Mouse (Mus musculus) skeletal muscle tissue, adult 2 months (tissue): ENCODE data around the gene Sirt3.
A peak's percentile ranks its signal among the peaks of the same experiment; 100 is the strongest.

Source experiments
- DNase-seq: peaks from one replicate; pipeline ENCODE4 v3.0.0-alpha.2; 2012; ENCODE audit warnings: low read depth, low spot score

Gene Sirt3

GRCm38 (mm10) chr7:140881696-140882468 is at the start of gene Sirt3, which contains the start of gene Psmd13:
TSS of gene Sirt3 (minus strand) at chr7:140882309.
TSS of gene Psmd13 (plus strand) at chr7:140881968.
- DNase-seq, result peak; percentile 90

- no peak for DNase-seq
Measured at GRCm38 (mm10) chr7:140927181-140927580, 45.1 kb upstream of the Sirt3 start.

- no peak for DNase-seq
Measured at GRCm38 (mm10) chr7:140923070-140923775, 41.1 kb upstream of the Sirt3 start.

GRCm38 (mm10) chr7:140922398-140923069 is 40.4 kb upstream of the Sirt3 start:
- DNase-seq, result no peak

- no peak for DNase-seq
Measured at GRCm38 (mm10) chr7:140921225-140921975, 39.3 kb upstream of the Sirt3 start.

- DNase-seq, result no peak
Measured at GRCm38 (mm10) chr7:140920418-140921029, 38.4 kb upstream of the Sirt3 start, which contains the start of gene Nlrp6. TSS of gene Nlrp6 (plus strand) at chr7:140920902.

GRCm38 (mm10) chr7:140919911-140920310 is 37.8 kb upstream of the Sirt3 start:
- DNase-seq, result no peak

GRCm38 (mm10) chr7:140914031-140914690 is 32.1 kb upstream of the Sirt3 start:
- DNase-seq, result no peak

GRCm38 (mm10) chr7:140912846-140913482 is 30.9 kb upstream of the Sirt3 start:
- DNase-seq, result no peak

- no peak for DNase-seq
Measured at GRCm38 (mm10) chr7:140912293-140912692, 30.2 kb upstream of the Sirt3 start.

- peak; percentile 60 for DNase-seq
Measured at GRCm38 (mm10) chr7:140908634-140909107, 26.6 kb upstream of the Sirt3 start.

GRCm38 (mm10) chr7:140908181-140908580 is 26.1 kb upstream of the Sirt3 start:
- no peak for DNase-seq

- DNase-seq, result no peak
Measured at GRCm38 (mm10) chr7:140907697-140908096, 25.6 kb upstream of the Sirt3 start.

GRCm38 (mm10) chr7:140907131-140907530 is 25.0 kb upstream of the Sirt3 start:
- no peak for DNase-seq

- no peak for DNase-seq
Measured at GRCm38 (mm10) chr7:140905642-140906081, 23.6 kb upstream of the Sirt3 start.

GRCm38 (mm10) chr7:140903212-140903611 is 21.1 kb upstream of the Sirt3 start:
- peak; percentile 66 for DNase-seq

- DNase-seq, result peak; percentile 70
Measured at GRCm38 (mm10) chr7:140902036-140902875, 20.1 kb upstream of the Sirt3 start.

- peak; percentile 94 for DNase-seq
Measured at GRCm38 (mm10) chr7:140900220-140900619, 18.1 kb upstream of the Sirt3 start, which contains the start of gene Cox8b. TSS of gene Cox8b (minus strand) at chr7:140900446.

GRCm38 (mm10) chr7:140899121-140899520 is 17.0 kb upstream of the Sirt3 start:
- no peak for DNase-seq
